Mouse (Mus musculus) bone marrow macrophage, adult 2 months (primary cell): ENCODE measurements at regions not wholly inside any gene's neighbourhood (a gene's known extent, or its start where the extent isn't known, plus 50 kb on each side); places are given as distances from the start of the nearest gene placed in this dataset.

Source experiments
- CTCF ChIP-seq: IDR thresholded peaks from 2 replicates; pipeline ENCODE4 v1.5.1; 2012; ENCODE audit warnings: low read depth, mild to moderate bottlenecking, low read length, moderate library complexity
- POLR2A ChIP-seq: IDR thresholded peaks from 2 replicates; pipeline ENCODE4 v1.6.1; 2012; ENCODE audit warnings: mild to moderate bottlenecking, low read depth, low read length, borderline replicate concordance

DNA sequence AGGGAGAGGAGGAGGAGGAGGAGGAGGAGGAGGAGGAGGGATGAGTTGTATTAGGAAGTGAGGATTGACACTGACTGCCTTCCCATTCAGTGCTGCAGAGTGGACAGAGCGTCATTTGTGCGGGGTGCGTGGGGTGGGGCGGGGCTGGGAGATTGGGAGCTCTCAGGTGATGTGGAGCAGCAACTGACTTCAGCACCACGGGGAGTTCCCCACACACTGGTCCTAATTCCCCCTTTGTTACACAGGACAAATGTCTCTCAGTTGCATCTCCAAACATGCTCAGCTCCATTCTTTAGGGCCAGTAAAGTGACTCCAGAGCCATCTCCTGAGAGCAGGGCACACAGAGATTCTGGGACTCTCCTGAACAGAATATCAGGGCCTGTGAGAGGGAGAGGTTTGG lies 118.5 kb upstream of the Zc3h12a start:
- no peak for TF ChIP-seq POLR2A
- TF ChIP-seq CTCF, result no peak
